Mouse (Mus musculus) liver, postnatal 0 days (tissue): ENCODE results near the gene Rgs12.

Source experiments
- CTCF ChIP-seq: sonication (generic); IDR thresholded peaks from 2 replicates; pipeline ENCODE4 v1.5.1; 2016; ENCODE audit warnings: antibody characterized with exemption, low read depth
- EP300 ChIP-seq: IDR thresholded peaks from 2 replicates; pipeline ENCODE4 v1.6.1; 2016; ENCODE audit warnings: antibody characterized with exemption, low read depth, mild to moderate bottlenecking

- TF ChIP-seq CTCF (no peak), EP300 (no peak)
These were observed 135.7 kb downstream of the Rgs12 start for GRCm38 (mm10) chr5:35084913-35085312.
